Mouse (Mus musculus) frontal cortex, adult (tissue): Measurements from ENCODE around the gene Tbc1d2b.

Experiments used
- ATAC-seq: cut with Nextera tagmentation; 2 replicates; pipeline ENCODE4 v1.9.2; 2017; ENCODE audit warnings: mild to moderate bottlenecking, moderate library complexity, mixed read lengths; ENCODE audit not compliant: low TSS enrichment

Gene Tbc1d2b

DNA sequence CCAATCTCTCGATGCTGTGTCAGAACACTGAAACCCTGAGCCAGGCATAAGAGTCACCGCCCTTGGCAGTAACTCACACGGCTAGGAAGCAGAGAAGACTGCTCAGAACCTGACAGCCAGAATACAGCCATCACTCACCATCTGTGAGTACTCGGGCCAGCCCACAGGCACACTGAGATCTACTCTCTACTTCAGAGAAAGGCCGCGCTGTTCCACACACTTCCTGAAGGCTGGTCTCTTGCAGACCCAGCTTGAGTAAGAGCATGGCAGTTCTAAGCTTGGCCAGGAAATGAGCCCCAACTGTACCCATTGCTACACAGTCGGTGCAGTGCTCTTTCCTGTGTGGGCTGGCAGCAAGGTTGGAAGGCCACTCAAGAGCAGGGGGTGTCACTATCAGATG is 27.7 kb downstream of the Tbc1d2b start:
- no peak for ATAC-seq

DNA sequence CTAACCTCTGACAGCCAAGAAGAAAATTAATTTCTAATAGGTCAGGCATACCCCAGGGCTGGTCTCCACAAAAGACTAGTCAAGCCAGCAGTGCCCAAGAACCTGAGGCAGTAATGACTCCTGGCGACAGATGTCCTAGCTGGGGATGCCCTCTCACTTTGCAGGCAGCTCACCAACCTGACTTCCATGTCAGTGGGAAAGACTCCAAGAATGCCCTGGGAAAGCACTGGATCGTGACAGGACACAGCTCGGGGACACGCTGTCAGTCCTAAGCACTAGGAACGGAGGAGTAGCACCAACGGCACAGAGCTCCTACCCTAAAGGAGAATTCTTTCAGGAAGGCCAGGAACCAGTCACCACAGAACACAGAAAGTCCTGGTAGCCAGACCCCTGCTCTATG is 28.3 kb downstream of the Tbc1d2b start:
- no peak for ATAC-seq

DNA sequence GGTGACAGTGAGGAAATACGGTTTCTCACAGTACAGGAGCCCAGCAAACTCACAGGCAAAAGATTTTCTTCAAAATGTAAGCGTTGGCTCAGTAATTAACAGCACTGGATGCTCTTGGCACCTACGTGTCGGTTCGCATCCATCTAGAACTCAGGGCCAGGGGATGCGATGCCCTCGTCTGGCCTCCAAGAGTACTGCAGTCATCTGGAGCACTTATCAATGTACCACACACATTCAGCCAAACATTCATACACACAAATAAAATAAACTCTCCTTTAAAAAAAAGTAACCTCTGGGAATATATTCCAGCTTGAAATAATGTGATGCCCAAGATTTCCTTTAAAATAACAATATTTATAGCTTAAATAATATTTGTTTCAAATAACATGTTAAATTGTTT is 29.0 kb downstream of the Tbc1d2b start:
- ATAC-seq: peak; percentile 32; the same call in 1 of the 2 replicates

DNA sequence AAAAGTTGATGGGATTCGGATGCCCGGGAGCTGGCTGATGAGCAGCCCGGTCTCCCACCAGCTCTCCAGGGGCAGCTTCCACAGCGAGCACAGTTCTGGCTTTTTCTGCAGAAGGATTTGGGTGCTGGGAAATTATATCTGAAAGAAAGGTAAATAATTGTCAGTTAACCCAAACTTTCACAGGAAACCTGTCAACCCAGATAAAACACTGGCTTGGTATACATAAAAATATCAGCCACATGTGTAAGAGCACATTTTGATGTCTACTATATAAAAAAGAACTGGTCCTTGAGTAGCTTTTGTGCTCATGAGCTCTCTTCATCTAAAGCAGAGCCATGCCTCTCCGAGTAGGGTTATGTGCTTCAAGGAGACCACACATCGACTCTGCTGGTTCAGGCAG is 29.6 kb downstream of the Tbc1d2b start:
- no peak for ATAC-seq

DNA sequence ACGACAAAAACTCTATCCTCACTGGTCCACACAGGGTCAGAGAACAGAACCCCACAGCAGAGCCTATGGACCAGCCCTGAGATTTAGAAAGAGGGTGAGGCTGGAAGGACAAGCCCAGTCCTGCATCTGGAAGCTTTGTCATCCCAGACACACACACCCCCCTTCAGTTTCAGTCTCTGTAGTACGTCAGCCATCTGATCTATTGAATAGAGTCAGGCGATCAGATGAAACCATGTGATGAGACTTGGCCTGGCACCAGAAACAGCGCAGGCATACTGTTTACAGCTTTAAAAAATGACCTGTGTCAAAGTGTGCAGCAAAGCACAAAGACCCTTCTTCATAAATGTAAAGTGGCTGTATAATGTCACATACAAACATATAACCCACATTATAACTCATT is 30.0 kb downstream of the Tbc1d2b start:
- 0 out of 2 replicates have a peak, but pooled peaks have one; percentile 17 for ATAC-seq

DNA sequence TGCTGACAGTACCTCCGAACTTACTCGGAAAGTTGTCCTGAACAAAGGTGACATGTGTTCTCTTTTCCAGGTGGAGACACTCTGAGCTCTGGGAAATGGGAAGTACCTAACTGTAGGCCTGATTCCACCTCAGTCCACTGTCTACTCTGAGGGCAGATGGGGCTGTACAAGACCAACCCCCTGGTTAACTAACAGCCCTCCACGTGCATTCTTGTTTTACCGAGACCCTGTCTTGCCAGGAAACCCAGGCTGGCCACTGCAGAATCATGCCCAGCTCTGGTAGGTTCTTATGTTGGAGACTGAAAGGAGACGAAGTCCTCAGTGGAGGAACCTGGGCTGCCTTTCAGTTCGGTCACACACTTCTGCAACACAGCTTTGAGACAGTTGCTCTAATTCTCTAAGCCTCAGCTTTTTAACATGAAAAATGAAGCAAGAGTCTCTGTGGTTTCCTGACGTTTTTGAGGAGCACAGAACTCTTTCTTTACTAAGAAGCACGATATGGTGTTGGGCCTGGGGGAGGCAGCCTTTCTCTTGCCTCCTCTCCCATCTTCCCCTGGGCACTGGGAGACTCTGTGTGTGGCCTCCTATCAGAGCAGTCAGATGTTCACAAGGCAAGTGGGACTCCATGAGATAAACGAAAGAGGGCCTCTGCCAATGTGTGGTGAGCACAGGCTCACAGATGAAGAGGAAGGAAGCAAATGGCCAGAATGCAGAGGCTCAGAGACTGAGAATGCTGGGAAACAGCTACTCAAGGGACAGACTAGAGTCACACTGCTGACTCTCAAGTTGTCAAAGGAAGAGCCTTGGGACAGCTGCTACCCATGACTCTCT is 33.2 kb downstream of the Tbc1d2b start:
- ATAC-seq: no peak

DNA sequence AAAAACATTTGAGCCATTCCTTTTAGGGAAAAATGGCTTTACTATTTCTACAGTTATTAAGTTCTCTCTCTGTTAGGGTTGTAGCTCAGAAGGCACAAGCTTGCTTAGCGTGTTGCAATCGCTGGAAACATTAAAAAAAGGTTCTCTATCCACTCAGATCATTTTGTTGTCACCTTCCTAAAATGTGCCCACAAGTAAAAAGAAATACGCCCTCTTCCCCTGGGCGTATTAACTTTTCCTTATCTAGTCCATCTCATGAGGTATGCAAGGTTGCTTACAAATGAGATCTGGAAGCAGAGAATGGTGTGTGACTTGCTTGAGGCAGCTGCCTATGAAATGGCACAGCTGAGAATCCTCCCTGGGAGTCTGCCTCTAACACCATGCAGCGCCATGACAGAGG is 33.8 kb downstream of the Tbc1d2b start:
- ATAC-seq: no peak

DNA sequence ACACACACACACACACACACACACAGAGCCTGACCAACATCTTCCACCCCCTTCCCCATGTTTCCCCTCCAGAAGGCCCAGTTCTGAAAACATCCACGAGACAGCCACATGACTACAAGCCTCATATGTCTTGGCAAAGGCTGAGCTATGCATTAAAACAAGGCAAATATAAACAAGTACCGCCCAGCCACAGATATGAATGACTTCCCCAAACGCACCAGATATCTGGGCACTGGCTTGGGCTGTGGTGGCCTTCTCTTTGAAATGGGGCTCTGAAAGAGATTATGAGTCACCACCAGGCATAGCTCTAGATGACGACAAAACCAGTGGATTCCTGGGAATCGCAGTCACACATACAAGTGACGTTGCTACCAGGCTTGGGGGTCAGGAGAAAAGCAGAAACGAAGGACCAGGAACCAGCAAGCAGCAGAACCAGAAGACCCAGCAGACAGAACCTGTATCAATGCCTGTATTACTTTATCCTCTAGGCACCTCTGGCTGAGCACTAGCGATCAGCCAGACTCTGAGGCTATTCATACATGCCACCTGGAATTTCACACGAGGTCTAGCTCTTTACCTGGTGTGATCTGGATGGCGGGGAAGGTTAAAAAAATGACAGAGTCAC is 35.2 kb downstream of the Tbc1d2b start:
- no peak for ATAC-seq

DNA sequence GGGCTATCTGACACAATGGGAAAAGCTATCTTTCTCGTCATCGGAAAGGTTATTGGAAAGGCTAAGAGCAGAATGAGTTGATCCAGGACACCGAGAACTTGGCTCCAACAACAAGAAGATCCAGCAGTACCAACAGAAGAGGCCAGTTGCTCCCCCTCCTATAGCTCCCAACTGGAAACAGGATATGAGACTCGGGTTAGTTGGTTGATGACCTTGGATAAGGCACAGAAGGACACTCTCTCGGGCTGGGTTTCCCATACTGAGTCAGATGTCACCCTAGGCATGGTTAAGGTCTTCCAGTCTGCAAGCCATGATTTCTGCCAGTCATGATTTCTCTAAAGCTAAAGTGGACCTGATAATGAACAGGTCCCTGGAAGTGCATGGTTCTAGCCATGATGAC is 35.8 kb downstream of the Tbc1d2b start:
- no peak for ATAC-seq

DNA sequence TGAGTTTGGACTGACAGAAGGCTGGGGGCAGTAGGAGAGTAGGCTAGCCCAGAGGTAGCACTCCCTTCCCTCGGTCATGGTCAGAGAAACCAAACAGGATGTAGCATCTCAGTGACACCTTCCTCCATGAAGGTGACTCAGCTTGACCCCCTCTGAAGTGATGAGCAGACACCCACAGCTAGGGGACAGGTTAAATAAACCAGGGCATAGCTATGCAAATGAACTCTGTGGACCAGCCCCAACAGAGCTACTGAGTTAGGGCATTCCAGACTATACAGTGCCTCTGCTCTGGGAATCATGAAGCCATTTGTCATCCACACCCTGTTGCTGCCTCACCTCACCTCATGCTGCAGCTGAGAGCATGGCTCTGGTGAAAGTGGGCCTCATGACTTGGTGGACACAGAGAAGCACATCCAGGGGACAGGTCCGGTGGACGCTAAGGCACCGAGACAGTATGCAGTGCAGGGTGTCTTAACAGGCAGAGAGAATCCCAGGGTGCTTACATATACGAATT is 36.6 kb downstream of the Tbc1d2b start:
- ATAC-seq: no peak

DNA sequence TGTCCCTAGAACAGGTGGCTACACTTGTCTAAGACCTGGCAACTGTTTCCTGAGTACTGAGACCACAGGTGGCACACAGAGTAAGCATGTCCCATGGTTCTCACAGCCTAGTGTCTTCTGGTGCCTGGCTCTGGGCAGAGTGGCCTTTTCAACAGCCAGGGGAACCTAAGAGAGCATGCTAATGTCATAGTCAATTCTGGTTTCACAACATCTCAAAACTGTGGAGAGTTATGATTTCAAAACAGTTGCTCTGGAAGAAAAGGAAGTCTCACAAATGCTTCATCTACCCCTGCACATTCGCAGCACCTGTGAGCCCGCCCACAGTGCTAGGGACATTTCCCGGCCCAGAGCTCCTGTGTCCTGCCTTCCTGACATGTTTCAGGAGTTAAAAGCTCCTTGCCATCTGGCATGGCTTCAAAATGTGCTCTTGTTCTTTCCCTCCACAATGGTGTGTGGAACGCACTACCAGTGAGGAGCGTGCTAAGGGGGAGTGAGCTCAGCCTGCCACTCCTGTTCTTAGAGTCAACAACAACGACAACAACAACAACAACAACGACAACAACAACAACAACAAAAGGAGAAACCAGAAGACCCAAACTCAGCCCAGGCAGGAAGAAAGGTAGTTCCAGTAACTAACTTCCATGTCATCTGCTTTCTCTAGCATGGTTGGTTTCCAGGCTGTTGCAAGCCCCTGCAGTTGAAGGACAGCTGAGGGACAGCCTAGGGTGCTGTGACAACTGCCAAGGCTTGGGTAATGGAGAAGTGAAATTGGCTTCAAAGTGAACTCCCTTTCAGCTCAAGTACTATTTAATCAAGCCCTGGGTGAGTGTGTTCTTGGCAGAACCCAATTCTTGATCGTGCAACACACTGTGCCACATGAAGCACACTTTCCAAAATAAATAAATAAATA is 37.6 kb downstream of the Tbc1d2b start:
- ATAC-seq: no peak

DNA sequence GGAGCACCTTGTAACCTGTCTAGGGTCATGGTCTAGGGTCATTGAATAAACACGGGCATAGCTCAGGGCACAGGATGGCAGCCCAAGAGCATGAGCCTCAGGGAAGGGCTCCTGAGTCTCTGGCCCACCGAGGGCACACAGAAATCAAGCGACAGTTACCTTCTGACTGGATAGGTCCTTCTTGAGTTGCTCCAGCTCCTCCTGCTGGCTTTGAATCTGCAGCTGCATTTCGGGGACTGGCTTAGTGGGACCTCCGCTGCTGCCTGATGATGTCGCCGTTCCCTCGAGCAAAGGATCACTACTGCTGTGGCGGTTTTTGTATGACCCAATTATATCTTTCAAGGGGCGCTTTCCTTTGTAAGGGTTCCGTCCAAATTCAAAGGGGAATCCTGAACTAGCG is 43.4 kb downstream of the Tbc1d2b start:
- peak; percentile 25; the same call in 1 of the 2 replicates for ATAC-seq

DNA sequence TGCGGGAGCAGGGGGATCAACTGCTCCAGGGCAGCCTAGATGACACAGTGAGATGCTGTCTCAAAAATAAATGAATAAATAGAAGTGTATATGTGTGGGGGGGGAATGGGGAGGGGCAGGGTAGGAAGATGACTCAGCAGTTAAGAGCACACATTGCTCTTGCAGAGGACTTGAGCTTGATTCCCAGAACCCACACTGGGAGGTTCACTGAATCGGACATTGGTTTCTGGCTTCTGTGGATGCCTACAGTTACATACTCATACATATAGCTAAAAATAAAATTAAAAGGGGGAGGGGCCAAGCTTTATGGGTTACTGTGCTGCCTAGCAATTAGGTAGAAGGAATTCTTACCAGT is 43.9 kb downstream of the Tbc1d2b start:
- peak; percentile 39 for ATAC-seq

DNA sequence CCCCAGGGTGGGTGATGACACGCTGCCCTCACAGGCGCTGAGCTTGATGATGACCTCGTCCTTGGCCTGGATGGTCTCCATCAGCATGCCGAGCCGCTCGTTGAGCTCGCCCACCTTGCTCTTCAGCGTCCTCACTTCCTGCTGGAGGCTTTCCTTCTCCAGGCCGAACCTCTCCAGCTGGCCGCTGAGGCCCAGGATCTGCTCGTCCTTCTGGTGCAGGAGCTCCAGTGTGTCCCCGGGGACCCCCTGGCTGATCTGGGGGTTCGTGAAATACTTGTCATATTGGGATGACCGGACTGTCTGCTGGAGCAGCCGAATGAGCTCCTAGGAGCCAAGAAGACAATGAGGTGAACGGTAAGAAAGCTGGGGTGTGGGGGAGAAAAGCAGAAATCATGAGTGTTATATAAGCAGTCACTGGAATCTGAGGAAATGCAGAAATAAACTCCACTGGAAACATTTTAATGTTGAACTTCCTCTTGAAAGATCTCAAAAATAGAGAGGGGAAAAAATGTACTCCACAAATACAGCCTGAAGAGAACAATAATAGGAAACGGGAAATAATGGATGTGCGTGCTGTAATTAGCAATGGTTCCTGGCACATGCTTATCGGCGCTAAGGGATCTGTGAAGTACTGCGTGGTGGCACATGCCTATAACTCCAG is 44.4 kb downstream of the Tbc1d2b start:
- peak; percentile 64 for ATAC-seq

DNA sequence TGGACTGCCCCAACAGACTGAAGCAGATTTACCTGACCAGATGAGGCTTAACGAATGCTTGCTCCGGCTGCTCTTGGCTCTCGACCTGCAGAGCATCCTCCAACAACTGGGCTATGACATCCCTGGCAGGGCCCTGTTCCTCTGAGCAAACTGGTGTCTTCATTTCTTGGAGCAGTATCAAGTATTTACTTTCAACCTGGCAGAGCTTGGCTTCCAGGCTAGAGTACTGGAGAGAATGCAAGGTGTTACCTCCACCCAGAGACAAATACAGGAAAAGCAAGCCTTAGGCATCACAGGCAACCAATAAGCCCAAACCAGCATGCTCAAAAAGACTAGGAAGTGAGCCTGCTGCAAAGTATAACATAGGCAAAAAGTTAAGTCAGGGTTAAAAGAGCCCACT is 48.3 kb downstream of the Tbc1d2b start:
- no peak for ATAC-seq

DNA sequence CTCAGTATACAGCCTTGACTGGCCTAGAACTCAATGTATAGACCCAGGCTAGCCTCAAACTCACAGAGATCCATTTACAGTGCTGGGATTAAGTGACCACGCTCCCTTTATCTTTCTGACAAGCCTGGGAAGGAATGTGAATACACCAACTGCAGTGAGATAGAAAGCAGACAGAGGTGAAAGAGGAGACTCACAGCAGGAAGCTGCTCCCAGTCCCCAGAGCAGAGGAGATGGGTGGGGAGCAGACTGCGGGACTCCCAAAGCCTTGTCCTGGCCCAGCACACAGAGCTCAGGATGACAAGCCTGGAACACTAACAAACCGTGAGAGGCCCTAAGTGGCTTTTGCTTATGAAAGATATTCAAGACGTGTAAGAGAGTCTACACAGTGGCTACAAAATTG is 53.1 kb downstream of the Tbc1d2b start:
- ATAC-seq: no peak

DNA sequence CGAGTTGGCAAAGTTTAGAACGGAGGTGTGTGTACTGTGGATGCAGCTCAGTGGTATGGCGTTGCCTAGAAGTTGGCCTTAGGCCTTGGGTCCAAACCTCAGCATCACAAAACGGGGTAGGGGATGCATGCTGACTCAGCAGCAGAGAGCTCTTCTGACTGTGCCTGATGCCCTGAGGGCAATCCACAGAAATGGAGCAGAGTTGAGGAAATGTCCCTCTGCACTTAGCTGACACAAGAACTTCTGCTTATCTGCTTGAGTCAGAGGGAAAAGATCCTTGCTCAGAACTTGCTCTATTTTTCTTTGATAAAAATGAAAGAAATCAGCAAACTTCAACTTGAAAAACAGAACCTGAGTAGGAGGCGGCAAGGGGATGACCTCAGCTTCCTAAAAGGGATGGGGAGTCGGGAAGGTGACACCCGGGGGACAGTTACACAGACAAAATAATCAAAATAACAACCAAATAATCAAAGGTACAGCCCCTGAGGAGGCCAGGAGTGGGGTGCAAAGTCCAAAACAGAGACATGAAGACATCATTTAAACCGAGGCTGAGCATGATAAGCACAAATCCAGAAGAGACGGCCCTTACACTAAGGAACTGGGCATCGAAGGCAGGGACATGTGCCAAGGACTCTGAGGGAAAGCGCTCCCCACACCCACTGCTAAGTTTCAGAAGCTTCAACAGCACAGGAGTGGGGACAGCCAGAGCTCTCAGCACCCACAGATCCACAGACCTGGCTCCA is 54.2 kb downstream of the Tbc1d2b start:
- peak; percentile 42 for ATAC-seq

DNA sequence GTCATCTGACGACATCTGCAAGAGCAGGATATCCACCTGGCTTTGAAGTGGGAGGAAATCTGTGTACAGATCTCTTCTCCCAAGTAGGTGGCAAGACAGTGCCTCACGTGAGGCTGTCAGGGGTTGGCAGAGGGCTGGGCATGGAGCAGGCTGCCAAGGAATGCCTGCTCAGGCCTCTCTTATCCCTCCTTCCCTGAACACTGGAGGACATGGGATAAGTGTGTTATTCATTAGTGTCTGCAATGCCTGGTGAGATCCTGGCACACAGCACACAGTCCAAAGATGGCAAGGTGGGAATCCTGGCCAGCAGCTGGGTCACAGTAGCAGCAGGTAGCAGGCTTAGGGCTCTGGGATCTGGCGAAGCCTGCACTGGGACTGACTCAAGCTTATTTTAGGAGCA is 57.5 kb downstream of the Tbc1d2b start:
- ATAC-seq: no peak

DNA sequence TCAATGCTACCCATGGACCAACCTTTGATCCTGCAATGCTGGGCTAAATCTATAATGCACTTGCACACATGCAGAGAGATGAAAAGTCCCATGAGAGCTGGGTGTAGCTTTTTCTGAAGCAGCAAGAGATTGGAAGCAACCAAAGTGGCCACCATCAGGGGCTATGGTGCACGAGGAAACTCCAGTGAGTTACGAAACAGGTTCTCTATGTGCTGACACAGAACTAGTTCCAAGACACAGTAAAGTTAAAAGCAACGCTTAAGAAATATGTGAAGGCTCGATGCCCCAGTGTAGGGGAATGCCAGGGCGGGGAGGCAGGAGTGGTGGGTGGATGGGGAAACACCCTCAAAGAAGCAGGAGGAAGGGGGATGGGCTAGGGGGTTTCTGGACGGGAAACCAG is 61.9 kb downstream of the Tbc1d2b start:
- no peak for ATAC-seq

DNA sequence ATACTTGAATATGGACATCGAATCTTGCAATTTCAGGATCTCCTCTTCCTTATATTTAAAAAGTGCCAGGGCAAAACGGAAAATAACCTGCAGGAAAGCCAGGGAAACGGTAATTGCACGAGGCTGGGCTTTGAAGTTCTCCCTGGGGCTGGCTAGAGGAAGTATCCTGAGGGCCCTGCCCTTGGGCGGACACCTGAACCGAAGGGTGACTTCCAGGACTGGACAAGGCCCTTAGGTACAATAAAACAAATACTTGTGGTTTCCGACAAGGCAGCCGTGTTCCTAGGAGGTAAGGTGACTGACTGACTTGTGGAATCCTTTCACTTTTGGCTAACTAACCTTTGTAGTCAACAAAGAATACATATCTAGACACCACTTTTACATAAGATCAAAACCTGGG is 62.8 kb downstream of the Tbc1d2b start:
- ATAC-seq: no peak

DNA sequence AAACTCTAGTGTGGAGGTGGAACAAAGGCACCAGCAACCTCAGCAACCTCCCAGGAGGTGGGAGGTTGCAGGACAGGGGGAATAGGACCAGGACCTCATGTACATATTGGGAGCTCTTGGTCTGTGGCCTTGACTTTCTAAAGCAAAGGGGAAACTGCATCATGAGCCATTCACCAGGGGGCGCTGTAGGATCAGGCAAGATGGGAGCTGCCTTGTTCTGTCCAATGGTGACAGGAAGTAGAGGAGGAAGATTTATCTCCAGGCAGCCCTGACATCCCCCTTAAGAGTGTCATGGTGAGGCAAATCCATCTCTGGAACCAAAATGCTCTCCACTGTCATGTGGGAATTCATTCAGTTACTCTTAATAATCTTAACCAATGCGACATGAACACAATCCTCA is 64.1 kb downstream of the Tbc1d2b start:
- peak; percentile 58 for ATAC-seq
